In genomic region chr8:78420101-78420503, GRCm38 (mm10) we compare ENCODE assay signal across 8 mouse cellular contexts. TPM values are rescaled to one million over a fixed set of nuclear protein-coding genes. Genes with fewer than 3 reads are reported as not detected.
DNase-seq lines count a peak whose midpoint lies in the region; ATAC-seq lines count a peak whose summit lies in the region.
"Had no signal": no experiment of that assay in that cellular context is flagged by ENCODE, and none has a peak within 500 bp of the region (broad histone marks: within the 10 kb centered on the region; RNA-seq: fewer than 3 reads in every experiment).

No protein-coding gene starts in this region.

- peak; percentile 25 for DNase-seq in right cerebral cortex, postnatal 4 days
- no peak for DNase-seq in right cerebral cortex, postnatal 14 days
- DNase-seq in hindbrain, embryonic 14.5 days (ENCODE audit: low spot score) = no peak
- no peak for DNase-seq in thymus, postnatal 10 days (ENCODE audit: low spot score in 2 of 2)

- WGBS in embryonic facial prominence, embryonic 15.5 days = under 1% methylated on average over 19 of the region's 19 CpGs
- under 1% methylated on average over 19 of the region's 19 CpGs for WGBS in hindbrain, embryonic 14.5 days
- 0% methylated on average over 14 of the region's 19 CpGs for WGBS in midbrain, embryonic 12.5 days

- peak; percentile 72 for ATAC-seq in embryonic facial prominence, embryonic 15.5 days (ENCODE audit: insufficient number of reproducible peaks, low FRiP score, low TSS enrichment, low read depth)
- peak; percentile 65; the same call in 1 of the 2 replicates for ATAC-seq in hindbrain, embryonic 14.5 days (ENCODE audit: low FRiP score)
- peak; percentile 88 for ATAC-seq in midbrain, embryonic 12.5 days (ENCODE audit: low FRiP score, low read depth)
- no peak for ATAC-seq in megakaryocyte-erythroid progenitor cell, adult 5-6 weeks (replicated peaks; ENCODE audit: low FRiP score, low TSS enrichment, poor library complexity, severe bottlenecking)

- no peak overlapping the region for H3K9ac ChIP-seq in embryonic facial prominence, embryonic 15.5 days
- peak overlapping the region; percentile 16; the same call in 1 of the 2 replicates for H3K9ac ChIP-seq in hindbrain, embryonic 14.5 days
- peak overlapping the region; percentile 49 for H3K9ac ChIP-seq in midbrain, embryonic 12.5 days (replicated peaks)

- peak overlapping the region; percentile 67 for H3K4me2 ChIP-seq in embryonic facial prominence, embryonic 15.5 days (replicated peaks)
- H3K4me2 ChIP-seq in hindbrain, embryonic 14.5 days (replicated peaks) = peak overlapping the region; percentile 62
- peak overlapping the region; percentile 86 for H3K4me2 ChIP-seq in midbrain, embryonic 12.5 days (replicated peaks)

- H3K36me3 ChIP-seq in embryonic facial prominence, embryonic 15.5 days = no peaks in the 10 kb centered on the region
- H3K36me3 ChIP-seq in hindbrain, embryonic 14.5 days (replicated peaks; ENCODE audit: control insufficient read depth, insufficient read depth) = no peaks in the 10 kb centered on the region
- H3K36me3 ChIP-seq in midbrain, embryonic 12.5 days = no peaks in the 10 kb centered on the region

- H3K4me3 ChIP-seq in embryonic facial prominence, embryonic 15.5 days (replicated peaks) = peak overlapping the region; percentile 31
- peak overlapping the region; percentile 21 for H3K4me3 ChIP-seq in hindbrain, embryonic 14.5 days (replicated peaks; ENCODE audit: low read length)
- peak overlapping the region; percentile 43 for H3K4me3 ChIP-seq in midbrain, embryonic 12.5 days

- peaks cover 52% of the 10 kb centered on the region for H3K27me3 ChIP-seq in embryonic facial prominence, embryonic 15.5 days
- H3K27me3 ChIP-seq in hindbrain, embryonic 14.5 days (ENCODE audit: control insufficient read depth, insufficient read depth, low read length) = peaks cover 33% of the 10 kb centered on the region
- H3K27me3 ChIP-seq in midbrain, embryonic 12.5 days = peaks cover 58% of the 10 kb centered on the region

- H3K4me1 ChIP-seq in embryonic facial prominence, embryonic 15.5 days = peaks cover 7% of the 10 kb centered on the region
- H3K4me1 ChIP-seq in hindbrain, embryonic 14.5 days (replicated peaks; ENCODE audit: control insufficient read depth, insufficient read depth, low read length) = peaks cover 15% of the 10 kb centered on the region
- peaks cover 15% of the 10 kb centered on the region for H3K4me1 ChIP-seq in midbrain, embryonic 12.5 days

- H3K9me3 ChIP-seq in embryonic facial prominence, embryonic 15.5 days (replicated peaks) = no peaks in the 10 kb centered on the region
- no peaks in the 10 kb centered on the region for H3K9me3 ChIP-seq in hindbrain, embryonic 14.5 days (ENCODE audit: control insufficient read depth, low read length)
- no peaks in the 10 kb centered on the region for H3K9me3 ChIP-seq in midbrain, embryonic 12.5 days

- H3K27ac ChIP-seq in embryonic facial prominence, embryonic 15.5 days (replicated peaks) = no peak overlapping the region
- H3K27ac ChIP-seq in hindbrain, embryonic 14.5 days = no peak overlapping the region
- no peak overlapping the region; the same call in 1 of the 2 replicates for H3K27ac ChIP-seq in midbrain, embryonic 12.5 days (replicated peaks)

RNA-seq across cellular contexts. Expression of gene Pou4f2, which starts 16.3 kb away (rescaled TPM):
- polyA plus RNA-seq in embryonic facial prominence, embryonic 15.5 days (2015; fragmentation: Nextera tagmentation; extraction: Ambion mirVana) = 0.07 TPM in 1 of 2 replicates, not detected in the other
- polyA plus RNA-seq in hindbrain, embryonic 14.5 days (2014; fragmentation: Nextera tagmentation; extraction: Ambion mirVana) = 6.1 and 6.2 TPM in 2 replicates
- 3.8 and 4.0 TPM in 2 replicates for polyA plus RNA-seq in midbrain, embryonic 12.5 days (2016; fragmentation: Nextera tagmentation; extraction: Ambion mirVana)
- total RNA-seq in megakaryocyte-erythroid progenitor cell, adult 5-6 weeks (2014; fragmentation: Nextera tagmentation) = not detected in 2 replicates
- not detected in 2 replicates for total RNA-seq in megakaryocyte-erythroid progenitor cell, adult 5-6 weeks (2017)
- polyA plus RNA-seq: cortical plate, adult 2 months had no signal
